Mouse (Mus musculus): ENCODE results near the gene Cftr. TPM values are rescaled to one million over a fixed set of nuclear protein-coding genes. Genes with fewer than 3 reads are reported as not detected.

The Cftr gene
- polyA plus RNA-seq, 1 experiment from 2014 or later: 0.41 TPM

Other genes starting within 250 kb of the Cftr start
- 1.00 and 1.2 TPM in 2 replicates for gene Wnt2, start 140.1 kb upstream of the Cftr start, polyA plus RNA-seq (2015; fragmentation: Nextera tagmentation; extraction: Ambion mirVana)
- gene Asz1, start 61.6 kb upstream of the Cftr start, polyA plus RNA-seq (2015; fragmentation: Nextera tagmentation; extraction: Ambion mirVana): not detected in 2 replicates